Mouse (Mus musculus) brain, adult 10 weeks (tissue): ENCODE data around the gene Otogl. TPM values are rescaled to one million over a fixed set of nuclear protein-coding genes. Genes with fewer than 3 reads are reported as not detected.

Experiments used
- polyA plus RNA-seq: library from polyadenylated mRNA; stranded (reverse); fragments of 350-450 nt; fragmentation: Illumina TruSeq; extraction: RNeasy Lipid Tissue Mini Kit (QIAGEN cat#74804); gene quantifications from one replicate; pipeline ENCODE4 v1.2.3, GENCODE M21; 2015; ENCODE audit warnings: low read depth, low replicate concordance

Gene Otogl
- polyA plus RNA-seq: 0.22 TPM

GRCm38 (mm10) chr10:107912084-107912573, at the start of gene Otogl:
TSS of gene Otogl (minus strand) at chr10:107912134.

GRCm38 (mm10) chr10:107719806-107720205, 192.1 kb downstream of the Otogl start, which contains the start of gene Ptprq:
TSS of gene Ptprq (minus strand) at chr10:107720051.

Other genes starting within 250 kb of the Otogl start
- 0.06 TPM for gene Ptprq, start 192.1 kb downstream of the Otogl start, polyA plus RNA-seq